Mouse (Mus musculus) forebrain, embryonic 14.5 days (tissue): ENCODE results near the gene Phf21a. TPM values are rescaled to one million over a fixed set of nuclear protein-coding genes. Genes with fewer than 3 reads are reported as not detected.

Experiments
- ATAC-seq: fragments of 200-750 bp; cut with Nextera tagmentation; 2 replicates; pipeline ENCODE4 v1.8.0; 2017; ENCODE audit warnings: mild to moderate bottlenecking, moderate library complexity
- DNase-seq: peaks from one replicate; pipeline ENCODE4 v3.0.0-alpha.2; 2015; ENCODE audit warnings: low spot score
- H3K27ac ChIP-seq: fragments of 300-500 bp; sonication (generic); 2 replicates; pipeline ENCODE4 v1.5.1; 2014; ENCODE audit warnings: low read depth, mild to moderate bottlenecking, control low read depth, low read length, moderate library complexity
- H3K27me3 ChIP-seq: fragments of 300-500 bp; sonication (generic); replicated peaks from 2 replicates; pipeline ENCODE4 v1.6.1; 2014; ENCODE audit warnings: low read length, control low read depth, mixed read lengths; ENCODE audit not compliant: control insufficient read depth, insufficient read depth
- H3K36me3 ChIP-seq: fragments of 300-500 bp; sonication (generic); 2 replicates; pipeline ENCODE4 v1.6.1; 2014; ENCODE audit warnings: low read length, control low read depth; ENCODE audit not compliant: control insufficient read depth, insufficient read depth
- H3K4me1 ChIP-seq: fragments of 300-500 bp; sonication (generic); 2 replicates; pipeline ENCODE4 v1.6.1; 2014; ENCODE audit warnings: antibody characterized with exemption, low read length, control low read depth; ENCODE audit not compliant: control insufficient read depth, insufficient read depth
- H3K4me2 ChIP-seq: fragments of 300-500 bp; sonication (generic); 2 replicates; pipeline ENCODE4 v1.6.1; 2014; ENCODE audit warnings: mild to moderate bottlenecking, control low read depth, low read length
- H3K4me3 ChIP-seq: fragments of 300-500 bp; sonication (generic); 2 replicates; pipeline ENCODE4 v1.5.1; 2014; ENCODE audit warnings: low read depth, low read length, control low read depth
- H3K9ac ChIP-seq: fragments of 300-500 bp; sonication (generic); 2 replicates; pipeline ENCODE4 v1.6.1; 2014; ENCODE audit warnings: mild to moderate bottlenecking, low read length, control low read depth, moderate library complexity
- H3K9me3 ChIP-seq: fragments of 300-500 bp; sonication (generic); replicated peaks from 2 replicates; pipeline ENCODE4 v1.6.1; 2016; ENCODE audit warnings: low read length, control low read depth, mixed read lengths; ENCODE audit not compliant: control insufficient read depth
- WGBS: fragments of 180-500 bp; shearing (Covaris S2); extraction: QIAGEN DNeasy Blood & Tissue Kit; methylation state at CpG from one replicate; pipeline ENCODE4 v1.1.7; 2014; 5-methylcytosine and 5-hydroxymethylcytosine counted together
- polyA plus RNA-seq: library from polyadenylated mRNA; unstranded; fragments of >200 nt; fragmentation: Nextera tagmentation; extraction: Ambion mirVana; gene quantifications from 2 replicates; pipeline ENCODE4 v1.2.1, GENCODE M21; 2014

Phf21a gene
- polyA plus RNA-seq, 1 experiment from 2014 or later: 37.5 TPM

DNA sequence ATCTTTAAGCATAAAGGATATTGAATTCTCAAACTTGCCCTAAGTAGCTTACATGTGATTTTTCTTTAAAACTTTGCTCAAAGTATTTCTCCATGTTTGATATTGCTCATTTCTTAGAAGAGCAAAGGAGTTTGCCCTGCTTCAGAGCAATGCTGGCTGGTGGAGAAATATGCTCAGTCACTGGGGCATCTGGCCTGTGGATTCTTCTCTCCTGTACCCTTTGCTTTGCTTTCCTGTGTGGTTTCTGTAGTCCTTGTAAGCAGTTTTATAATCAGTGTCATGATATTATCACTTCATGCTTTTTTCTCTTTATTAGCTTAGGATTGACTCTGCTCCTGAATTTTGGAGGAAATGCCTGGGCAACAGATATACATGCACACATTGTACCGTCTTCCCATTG lies 117.5 kb downstream of the Phf21a start:
- no peaks in the 10 kb centered on the region for H3K9me3 ChIP-seq

DNA sequence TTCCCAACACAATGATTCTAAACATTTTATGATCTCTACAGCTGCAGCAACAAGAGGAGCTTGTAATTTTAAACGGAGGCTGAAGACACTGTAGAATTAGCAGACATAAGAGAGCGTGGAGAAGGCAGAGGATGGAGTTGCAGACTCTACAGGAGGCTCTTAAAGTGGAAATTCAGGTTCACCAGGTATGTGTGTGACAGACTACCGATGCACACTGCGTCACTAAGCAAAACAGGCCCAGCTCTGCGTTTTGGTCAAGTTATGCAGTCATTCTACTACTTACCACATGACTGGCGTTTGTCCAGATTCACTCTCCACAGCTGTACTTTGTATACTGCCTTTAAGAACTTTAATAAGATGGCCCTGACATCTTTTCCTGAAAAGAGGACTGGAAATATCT lies 128.5 kb downstream of the Phf21a start:
- DNase-seq (no peak), ATAC-seq (no peak)
- Histone ChIP-seq H3K9me3 (no peaks in the 10 kb centered on the region), H3K9ac (no peak overlapping the region), H3K4me3 (no peak overlapping the region), H3K4me1 (no peaks in the 10 kb centered on the region), H3K4me2 (no peak overlapping the region), H3K27me3 (no peaks in the 10 kb centered on the region), H3K27ac (no peak overlapping the region), H3K36me3 (peaks cover 34% of the 10 kb centered on the region)
- WGBS: 95% methylated on average over 6 of the region's 6 CpGs

More for the DNA sequence above, 117.5 kb downstream of the Phf21a start:
- Histone ChIP-seq H3K36me3 (peaks cover 7% of the 10 kb centered on the region; the same call in 1 of the 2 replicates), H3K27ac (no peak overlapping the region), H3K4me3 (no peak overlapping the region), H3K9ac (no peak overlapping the region), H3K4me1 (peaks cover 2% of the 10 kb centered on the region; the same call in 1 of the 2 replicates), H3K27me3 (no peaks in the 10 kb centered on the region), H3K4me2 (no peak overlapping the region)
- DNase-seq (no peak), ATAC-seq (no peak)
- 93% methylated on average over 1 of the region's 1 CpGs for WGBS

DNA sequence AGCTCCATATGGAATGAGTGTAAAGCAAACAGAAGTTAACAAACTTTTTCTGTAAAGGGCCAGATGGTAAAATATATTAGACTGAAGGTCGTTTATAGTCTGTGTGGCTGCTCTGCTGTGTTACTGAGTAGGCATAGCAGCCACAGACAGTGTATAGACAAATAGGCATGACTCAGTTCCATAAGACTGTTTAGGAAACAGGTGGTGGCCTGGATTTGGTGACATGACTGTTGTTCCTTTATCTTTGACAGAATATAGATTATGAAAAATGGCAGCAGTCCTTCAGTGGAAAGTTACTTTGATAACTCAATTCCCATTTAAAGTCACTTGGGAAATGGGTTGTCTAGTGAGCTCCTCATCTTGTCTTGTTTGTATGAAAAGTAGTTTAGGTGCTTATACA lies 132.7 kb downstream of the Phf21a start:
- H3K27ac ChIP-seq: no peak overlapping the region
- 88% methylated on average over 1 of the region's 1 CpGs for WGBS
- no peak overlapping the region for H3K4me2 ChIP-seq
- H3K4me1 ChIP-seq: no peaks in the 10 kb centered on the region
- no peaks in the 10 kb centered on the region for H3K27me3 ChIP-seq
- no peak overlapping the region for H3K4me3 ChIP-seq
- DNase-seq (no peak), ATAC-seq (no peak)
- peaks cover 36% of the 10 kb centered on the region for H3K36me3 ChIP-seq
- no peak overlapping the region for H3K9ac ChIP-seq
- H3K9me3 ChIP-seq: no peaks in the 10 kb centered on the region

DNA sequence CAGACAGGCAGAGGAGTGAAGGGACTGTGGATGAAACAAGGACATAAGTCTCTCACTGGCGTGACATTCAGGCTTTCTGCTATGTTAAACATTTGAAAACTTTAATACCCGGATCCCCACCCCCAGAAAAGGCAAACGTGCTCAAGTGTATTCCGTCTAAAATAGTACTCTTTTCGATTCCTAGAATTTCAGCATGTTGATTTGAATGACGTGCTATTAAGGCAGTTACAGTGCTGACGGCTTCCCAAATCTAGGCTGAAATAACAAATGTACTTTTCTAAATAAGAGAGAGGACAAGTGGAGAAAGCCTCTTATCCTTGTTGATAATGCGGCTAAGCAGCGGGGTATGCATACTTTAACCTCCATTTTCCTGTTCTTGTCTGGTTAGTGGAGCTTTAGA lies 137.1 kb downstream of the Phf21a start:
- no peak overlapping the region for H3K4me3 ChIP-seq
- H3K4me1 ChIP-seq: no peaks in the 10 kb centered on the region
- H3K27ac ChIP-seq: no peak overlapping the region
- H3K9me3 ChIP-seq: no peaks in the 10 kb centered on the region
- H3K9ac ChIP-seq: no peak overlapping the region
- ATAC-seq: no peak
- 91% methylated on average over 9 of the region's 9 CpGs for WGBS
- H3K27me3 ChIP-seq: no peaks in the 10 kb centered on the region
- no peak overlapping the region for H3K4me2 ChIP-seq
- H3K36me3 ChIP-seq: peaks cover 46% of the 10 kb centered on the region
- DNase-seq: no peak

GRCm38 (mm10) chr2:92231706-92232105 lies 138.8 kb downstream of the Phf21a start:
- H3K9me3 ChIP-seq: no peaks in the 10 kb centered on the region
- H3K4me2 ChIP-seq: no peak overlapping the region
- no peak overlapping the region for H3K9ac ChIP-seq
- ATAC-seq (no peak), DNase-seq (no peak)
- no peak overlapping the region for H3K4me3 ChIP-seq
- H3K36me3 ChIP-seq: peaks cover 56% of the 10 kb centered on the region
- no peaks in the 10 kb centered on the region for H3K4me1 ChIP-seq
- no peak overlapping the region for H3K27ac ChIP-seq
- no peaks in the 10 kb centered on the region for H3K27me3 ChIP-seq

- H3K4me2 ChIP-seq: no peak overlapping the region
- no peaks in the 10 kb centered on the region for H3K4me1 ChIP-seq
- WGBS: 96% methylated on average over 5 of the region's 5 CpGs
- no peaks in the 10 kb centered on the region for H3K27me3 ChIP-seq
- H3K9ac ChIP-seq: no peak overlapping the region
- no peak overlapping the region for H3K4me3 ChIP-seq
- ATAC-seq (no peak), DNase-seq (no peak)
- H3K9me3 ChIP-seq: no peaks in the 10 kb centered on the region
- H3K36me3 ChIP-seq: peaks cover 51% of the 10 kb centered on the region
- H3K27ac ChIP-seq: no peak overlapping the region
Observed at GRCm38 (mm10) chr2:92234768-92235332, 141.9 kb downstream of the Phf21a start.

DNA sequence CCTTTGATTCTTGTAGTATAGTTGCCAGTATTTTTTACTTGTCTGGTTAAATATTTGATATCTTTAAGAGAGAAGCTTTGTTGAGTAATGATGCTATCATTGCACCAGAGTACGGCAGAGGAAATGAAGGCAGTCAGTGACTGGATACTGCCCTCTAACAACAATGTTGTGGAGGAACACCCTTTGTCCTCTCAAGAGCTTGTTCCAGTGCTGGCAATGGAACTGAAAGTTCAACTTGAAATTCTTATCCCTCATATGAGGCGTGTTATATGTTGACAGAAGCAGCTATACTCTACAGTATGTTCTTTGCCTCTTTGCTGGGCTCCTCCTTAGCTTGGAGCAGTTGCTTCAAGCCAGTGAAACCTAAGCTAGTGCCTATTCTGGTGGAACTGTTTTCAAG lies 147.4 kb downstream of the Phf21a start:
- Histone ChIP-seq H3K36me3 (peaks cover 31% of the 10 kb centered on the region), H3K9ac (no peak overlapping the region), H3K4me2 (no peak overlapping the region), H3K4me3 (no peak overlapping the region), H3K27me3 (no peaks in the 10 kb centered on the region), H3K27ac (no peak overlapping the region), H3K9me3 (no peaks in the 10 kb centered on the region), H3K4me1 (no peaks in the 10 kb centered on the region)
- no peak for ATAC-seq
- DNase-seq: no peak
- 92% methylated on average over 2 of the region's 2 CpGs for WGBS

DNA sequence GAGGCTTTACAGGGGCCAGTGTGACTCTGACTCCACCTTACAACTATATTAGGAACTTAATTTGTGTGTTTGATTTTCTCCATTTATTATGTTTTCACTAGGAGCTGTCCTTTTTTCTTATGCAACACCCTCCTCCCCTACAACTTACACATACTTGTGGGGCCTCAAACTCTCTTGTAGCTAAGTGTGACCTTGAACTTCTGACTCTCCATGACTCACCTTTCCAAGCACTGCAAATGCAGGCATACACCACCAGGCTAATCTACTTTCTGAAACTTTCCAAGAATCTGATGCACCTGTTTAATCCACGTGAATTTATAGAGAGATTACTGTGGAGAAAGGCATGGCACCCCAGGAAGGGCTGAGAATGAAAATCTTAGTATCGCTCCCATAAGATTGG lies 147.9 kb downstream of the Phf21a start:
- WGBS: 92% methylated on average over 2 of the region's 2 CpGs
- ATAC-seq (no peak), DNase-seq (no peak)
- H3K9me3 ChIP-seq: no peaks in the 10 kb centered on the region
- no peak overlapping the region for H3K27ac ChIP-seq
- no peaks in the 10 kb centered on the region for H3K27me3 ChIP-seq
- H3K4me2 ChIP-seq: no peak overlapping the region
- H3K4me1 ChIP-seq: no peaks in the 10 kb centered on the region
- H3K4me3 ChIP-seq: no peak overlapping the region
- peaks cover 28% of the 10 kb centered on the region for H3K36me3 ChIP-seq
- H3K9ac ChIP-seq: no peak overlapping the region

GRCm38 (mm10) chr2:92241317-92241716 lies 148.4 kb downstream of the Phf21a start:
- no peak for ATAC-seq
- Histone ChIP-seq H3K9me3 (no peaks in the 10 kb centered on the region), H3K36me3 (peaks cover 23% of the 10 kb centered on the region), H3K27me3 (no peaks in the 10 kb centered on the region), H3K4me3 (no peak overlapping the region), H3K4me1 (no peaks in the 10 kb centered on the region), H3K27ac (no peak overlapping the region), H3K9ac (no peak overlapping the region), H3K4me2 (no peak overlapping the region)
- no peak for DNase-seq
- 92% methylated on average over 3 of the region's 3 CpGs for WGBS
